In genomic region chr16:78197252-78197896, GRCm38 (mm10) we compare ENCODE assay signal across 8 mouse cellular contexts.
DNase-seq lines count a peak whose midpoint lies in the region; ATAC-seq and TF ChIP-seq lines count a peak whose summit lies in the region.

No protein-coding gene starts in this region.

- no peak overlapping the region for H3K27ac ChIP-seq in ES-E14 (ENCODE audit: insufficient read depth, low read depth, low read length, poor library complexity, severe bottlenecking)
- no peak overlapping the region for H3K27ac ChIP-seq in forebrain, embryonic 10.5 days

- no peaks in the 10 kb centered on the region for H3K36me3 ChIP-seq in ES-E14 (ENCODE audit: control insufficient read depth, insufficient read depth, low read length, poor library complexity, severe bottlenecking)
- no peaks in the 10 kb centered on the region for H3K36me3 ChIP-seq in forebrain, embryonic 10.5 days (replicated peaks)

- peak; percentile 78 for DNase-seq in ES-E14 (ENCODE audit: low read depth, low spot score)
- DNase-seq in adrenal gland, postnatal 4 days (ENCODE audit: low spot score in 2 of 2): peak; percentile 53 to 56
- peak; percentile 79 for DNase-seq in forebrain, embryonic 10.5 days (ENCODE audit: extremely low spot score, low spot score)
- DNase-seq in layer of hippocampus, postnatal 10 days (ENCODE audit: low spot score in 2 of 2): peak; percentile 89 to 91
- peak; percentile 93 for DNase-seq in lung, postnatal 36 days
- peak; percentile 90 to 91 for DNase-seq in right cerebral cortex, adult 2 months (ENCODE audit: low spot score in 2 of 2)
- peak; percentile 81 for DNase-seq in urinary bladder, postnatal 25 days (ENCODE audit: low spot score)

- H3K27me3 ChIP-seq in forebrain, embryonic 10.5 days (ENCODE audit: poor library complexity, severe bottlenecking): no peaks in the 10 kb centered on the region

- peak; percentile 59 to 76; a peak in 3 of 4 replicates for ATAC-seq in hematopoietic stem cell, adult 5-6 weeks (replicated peaks in 1 of 2; ENCODE audit: insufficient read depth in 1 of 2, low FRiP score in 2 of 2, low TSS enrichment in 1 of 2, low read depth in 1 of 2, poor library complexity in 2 of 2, severe bottlenecking in 2 of 2)

- no peaks in the 10 kb centered on the region for H3K4me1 ChIP-seq in ES-E14 (ENCODE audit: control insufficient read depth in 2 of 2, insufficient read depth in 2 of 2, low read length in 2 of 2, poor library complexity in 1 of 2)
- H3K4me1 ChIP-seq in forebrain, embryonic 10.5 days: 0 out of 2 replicates have a peak, but pooled peaks cover 5% of the 10 kb centered on the region

- WGBS in forebrain, embryonic 10.5 days: 14% methylated on average over 10 of the region's 10 CpGs

- in situ Hi-C loops in ES-E14 (cut with MboI; ENCODE audit: low sequenced_read_pairs in 2 of 2, unreplicated experiment in 2 of 2): no loop called here

- no peaks in the 10 kb centered on the region for H3K9me3 ChIP-seq in ES-E14 (ENCODE audit: control insufficient read depth, insufficient read depth, low read depth, low read length)
- H3K9me3 ChIP-seq in forebrain, embryonic 10.5 days: no peaks in the 10 kb centered on the region

- no peak overlapping the region for H3K9ac ChIP-seq in ES-E14 (ENCODE audit: insufficient read depth, low read depth, low read length, poor library complexity, severe bottlenecking)

- H3K4me3 ChIP-seq in ES-E14 (ENCODE audit: insufficient read depth in 1 of 2, low read depth in 1 of 2, low read length in 2 of 2, poor library complexity in 1 of 2, severe bottlenecking in 1 of 2): no peak overlapping the region
- H3K4me3 ChIP-seq in forebrain, embryonic 10.5 days: no peak overlapping the region

TF ChIP-seq in ES-E14, 5 proteins besides CTCF, POLR2A, EP300 and RAD21:
- no peak for TF ChIP-seq MAFK (IDR thresholded peaks at IDR 0.05; ENCODE audit: insufficient read depth, low read depth, low read length)
- peak; percentile 62; the same call in 1 of the 2 replicates for TF ChIP-seq ZNF384 (IDR thresholded peaks at IDR 0.05; ENCODE audit: low read depth, low read length)
- peak; percentile 63; the same call in 1 of the 2 replicates for TF ChIP-seq ZC3H11A (IDR thresholded peaks at IDR 0.05; ENCODE audit: borderline replicate concordance, low read depth, low read length)
